Mouse (Mus musculus) limb, embryonic 13.5 days (tissue): Measurements from ENCODE around the gene Mlst8. TPM values are rescaled to one million over a fixed set of nuclear protein-coding genes. Genes with fewer than 3 reads are reported as not detected.

Experiments used
- ATAC-seq: fragments of 200-750 bp; cut with Nextera tagmentation; 2 replicates; pipeline ENCODE4 v1.8.0; 2017; ENCODE audit warnings: low read depth, moderate number of reproducible peaks, moderate TSS enrichment; ENCODE audit not compliant: low FRiP score
- H3K27ac ChIP-seq: fragments of 300-500 bp; sonication (generic); 2 replicates; pipeline ENCODE4 v1.5.1; 2015; ENCODE audit warnings: inconsistent platforms, mild to moderate bottlenecking, moderate library complexity
- H3K27me3 ChIP-seq: fragments of 300-500 bp; sonication (generic); 2 replicates; pipeline ENCODE4 v1.6.1; 2015; ENCODE audit warnings: mild to moderate bottlenecking, inconsistent platforms
- H3K36me3 ChIP-seq: fragments of 300-500 bp; sonication (generic); 2 replicates; pipeline ENCODE4 v1.6.1; 2015; ENCODE audit warnings: inconsistent platforms, mild to moderate bottlenecking, moderate library complexity
- H3K4me1 ChIP-seq: fragments of 300-500 bp; sonication (generic); 2 replicates; pipeline ENCODE4 v1.6.1; 2015; ENCODE audit warnings: inconsistent platforms
- H3K4me2 ChIP-seq: fragments of 300-500 bp; sonication (generic); replicated peaks from 2 replicates; pipeline ENCODE4 v1.6.1; 2015; ENCODE audit warnings: inconsistent platforms, mild to moderate bottlenecking, moderate library complexity
- H3K4me3 ChIP-seq: fragments of 300-500 bp; sonication (generic); 2 replicates; pipeline ENCODE4 v1.5.1; 2015; ENCODE audit warnings: moderate library complexity, mild to moderate bottlenecking, inconsistent platforms
- H3K9ac ChIP-seq: fragments of 300-500 bp; sonication (generic); 2 replicates; pipeline ENCODE4 v1.6.1; 2015; ENCODE audit warnings: mild to moderate bottlenecking, inconsistent platforms
- H3K9me3 ChIP-seq: fragments of 300-500 bp; sonication (generic); 2 replicates; pipeline ENCODE4 v1.6.1; 2016; ENCODE audit warnings: inconsistent platforms
- WGBS: fragments of 180-500 bp; shearing (Covaris S2); methylation state at CpG from one replicate; pipeline ENCODE4 v1.1.7; 2015; 5-methylcytosine and 5-hydroxymethylcytosine counted together
- polyA plus RNA-seq: library from polyadenylated mRNA; unstranded; fragments of >200 nt; fragmentation: Nextera tagmentation; extraction: Ambion mirVana; gene quantifications from 2 replicates; pipeline ENCODE4 v1.2.1, GENCODE M21; 2015

Mlst8 gene
- polyA plus RNA-seq, 1 experiment from 2014 or later = 35.6 TPM

- under 1% methylated on average over 67 of the region's 67 CpGs for WGBS
- Histone ChIP-seq H3K27ac (peak overlapping the region; percentile 95), H3K4me3 (peak overlapping the region; percentile 85), H3K9me3 (no peaks in the 10 kb centered on the region), H3K27me3 (no peaks in the 10 kb centered on the region), H3K9ac (peak overlapping the region; percentile 88), H3K36me3 (peaks cover 23% of the 10 kb centered on the region), H3K4me1 (peaks cover 17% of the 10 kb centered on the region), H3K4me2 (peak overlapping the region; percentile 78)
- peak; percentile 94 for ATAC-seq
Observed at GRCm38 (mm10) chr17:24454756-24455522, 23.9 kb downstream of the Mlst8 start.

GRCm38 (mm10) chr17:24454218-24454755 lies 24.6 kb downstream of the Mlst8 start:
- Histone ChIP-seq H3K27ac (peak overlapping the region; percentile 95), H3K4me1 (peaks cover 17% of the 10 kb centered on the region), H3K4me2 (peak overlapping the region; percentile 78), H3K36me3 (peaks cover 29% of the 10 kb centered on the region), H3K4me3 (peak overlapping the region; percentile 85), H3K9me3 (no peaks in the 10 kb centered on the region), H3K27me3 (no peaks in the 10 kb centered on the region), H3K9ac (peak overlapping the region; percentile 88)
- WGBS = 4% methylated on average over 14 of the region's 14 CpGs
- no peak for ATAC-seq

GRCm38 (mm10) chr17:24453372-24453771 lies 25.5 kb downstream of the Mlst8 start:
- Histone ChIP-seq H3K27ac (no peak overlapping the region), H3K4me3 (no peak overlapping the region; the same call in 1 of the 2 replicates), H3K4me1 (peaks cover 17% of the 10 kb centered on the region), H3K27me3 (no peaks in the 10 kb centered on the region), H3K9me3 (no peaks in the 10 kb centered on the region), H3K9ac (no peak overlapping the region), H3K4me2 (peak overlapping the region; percentile 78), H3K36me3 (peaks cover 38% of the 10 kb centered on the region)
- ATAC-seq = no peak
- 79% methylated on average over 2 of the region's 2 CpGs for WGBS

GRCm38 (mm10) chr17:24451220-24451619 lies 27.7 kb downstream of the Mlst8 start:
- 92% methylated on average over 6 of the region's 6 CpGs for WGBS
- Histone ChIP-seq H3K27ac (no peak overlapping the region), H3K9ac (no peak overlapping the region), H3K4me3 (no peak overlapping the region), H3K36me3 (peaks cover 60% of the 10 kb centered on the region), H3K9me3 (no peaks in the 10 kb centered on the region), H3K27me3 (no peaks in the 10 kb centered on the region), H3K4me1 (peaks cover 17% of the 10 kb centered on the region), H3K4me2 (no peak overlapping the region)
- no peak for ATAC-seq

GRCm38 (mm10) chr17:24449507-24449906 lies 29.4 kb downstream of the Mlst8 start:
- no peaks in the 10 kb centered on the region for H3K9me3 ChIP-seq
- no peaks in the 10 kb centered on the region for H3K27me3 ChIP-seq
- ATAC-seq = no peak
- H3K9ac ChIP-seq = no peak overlapping the region
- peaks cover 14% of the 10 kb centered on the region for H3K4me1 ChIP-seq
- no peak overlapping the region for H3K4me3 ChIP-seq
- WGBS = 86% methylated on average over 6 of the region's 6 CpGs
- H3K27ac ChIP-seq = no peak overlapping the region
- peaks cover 77% of the 10 kb centered on the region for H3K36me3 ChIP-seq
- no peak overlapping the region for H3K4me2 ChIP-seq

DNA sequence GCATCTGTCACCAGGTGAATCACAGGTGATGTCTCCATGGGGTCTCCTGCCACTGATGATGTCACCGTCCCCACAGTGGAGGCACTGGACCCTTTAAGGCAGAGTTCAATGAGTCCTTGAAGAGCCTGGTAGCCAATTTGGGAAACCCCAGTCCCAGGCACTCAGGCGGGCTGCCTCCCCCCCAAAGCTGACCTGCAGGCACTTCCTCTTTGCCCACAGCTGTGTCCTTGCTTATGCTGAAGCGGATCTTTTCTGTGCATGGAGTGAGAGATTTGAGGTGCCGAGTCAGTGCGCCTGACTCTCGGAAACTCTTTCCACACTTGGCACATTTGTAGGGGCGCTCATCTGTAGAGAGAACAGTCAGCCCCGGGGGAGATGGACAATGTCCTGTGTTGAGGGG lies 32.3 kb downstream of the Mlst8 start:
- Histone ChIP-seq H3K9me3 (no peaks in the 10 kb centered on the region), H3K4me3 (no peak overlapping the region), H3K4me2 (no peak overlapping the region), H3K27ac (no peak overlapping the region), H3K36me3 (peaks cover 95% of the 10 kb centered on the region), H3K9ac (no peak overlapping the region), H3K4me1 (no peaks in the 10 kb centered on the region), H3K27me3 (no peaks in the 10 kb centered on the region)
- ATAC-seq = no peak
- 92% methylated on average over 8 of the region's 8 CpGs for WGBS

DNA sequence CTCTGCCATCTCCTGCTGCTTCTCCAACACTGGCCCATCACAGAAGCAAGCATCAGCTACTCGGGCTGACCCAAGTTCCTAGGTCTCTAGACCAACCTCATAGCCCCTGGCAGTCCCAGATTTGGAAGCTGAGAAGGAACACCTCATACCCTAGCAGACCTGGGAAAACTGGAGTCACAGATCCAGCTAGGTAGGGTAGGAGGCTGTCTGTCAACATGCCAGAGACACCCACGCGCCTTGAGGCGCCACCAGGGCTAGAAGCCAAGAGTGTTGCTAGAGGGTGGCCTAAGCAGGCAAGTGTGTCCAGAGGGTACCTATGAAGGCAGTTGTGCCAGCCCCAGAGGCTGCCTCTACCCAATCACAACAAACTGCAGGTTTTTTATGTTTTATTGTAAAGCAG lies 35.5 kb downstream of the Mlst8 start:
- no peak for ATAC-seq
- 89% methylated on average over 4 of the region's 4 CpGs for WGBS
- H3K9ac ChIP-seq = no peak overlapping the region
- H3K4me1 ChIP-seq = no peaks in the 10 kb centered on the region
- H3K27ac ChIP-seq = no peak overlapping the region
- H3K27me3 ChIP-seq = no peaks in the 10 kb centered on the region
- no peak overlapping the region for H3K4me3 ChIP-seq
- H3K4me2 ChIP-seq = no peak overlapping the region
- H3K36me3 ChIP-seq = peaks cover 92% of the 10 kb centered on the region
- no peaks in the 10 kb centered on the region for H3K9me3 ChIP-seq

- no peak within 1 kb of the TSS for H3K4me2 ChIP-seq
- ATAC-seq = no peak
- no peak within 1 kb of the TSS for H3K9ac ChIP-seq
- H3K27me3 ChIP-seq = no peaks in the 10 kb centered on the region
- H3K4me3 ChIP-seq = no peak within 1 kb of the TSS
- no peak within 1 kb of the TSS for H3K27ac ChIP-seq
- H3K36me3 ChIP-seq = peaks cover 92% of the 10 kb centered on the region
- no peaks in the 10 kb centered on the region for H3K4me1 ChIP-seq
- H3K9me3 ChIP-seq = no peaks in the 10 kb centered on the region
- 85% methylated on average over 7 of the region's 7 CpGs for WGBS
Observed at GRCm38 (mm10) chr17:24442632-24443155, 36.2 kb downstream of the Mlst8 start, which contains the start of gene Dnase1l2. Gene Dnase1l2, minus strand, starts transcription at chr17:24443105.

GRCm38 (mm10) chr17:24442107-24442506 lies 36.8 kb downstream of the Mlst8 start:
- no peak overlapping the region for H3K9ac ChIP-seq
- H3K4me3 ChIP-seq = no peak overlapping the region
- WGBS = 92% methylated on average over 14 of the region's 14 CpGs
- no peaks in the 10 kb centered on the region for H3K4me1 ChIP-seq
- H3K36me3 ChIP-seq = peaks cover 91% of the 10 kb centered on the region
- no peak overlapping the region for H3K27ac ChIP-seq
- H3K9me3 ChIP-seq = no peaks in the 10 kb centered on the region
- no peak for ATAC-seq
- H3K4me2 ChIP-seq = no peak overlapping the region
- H3K27me3 ChIP-seq = no peaks in the 10 kb centered on the region

- Histone ChIP-seq H3K4me1 (no peaks in the 10 kb centered on the region), H3K36me3 (peaks cover 85% of the 10 kb centered on the region), H3K27ac (no peak overlapping the region), H3K9me3 (no peaks in the 10 kb centered on the region), H3K9ac (no peak overlapping the region), H3K4me2 (no peak overlapping the region), H3K27me3 (no peaks in the 10 kb centered on the region), H3K4me3 (no peak overlapping the region)
- WGBS = 54% methylated on average over 2 of the region's 2 CpGs
- ATAC-seq = no peak
Observed at GRCm38 (mm10) chr17:24441148-24441547, 37.7 kb downstream of the Mlst8 start.

- ATAC-seq = no peak
- WGBS = 90% methylated on average over 8 of the region's 8 CpGs
- peaks cover 84% of the 10 kb centered on the region for H3K36me3 ChIP-seq
Observed at GRCm38 (mm10) chr17:24440377-24440776, 38.5 kb downstream of the Mlst8 start.

GRCm38 (mm10) chr17:24437016-24437415 lies 41.9 kb downstream of the Mlst8 start:
- H3K27me3 ChIP-seq = no peaks in the 10 kb centered on the region
- no peaks in the 10 kb centered on the region for H3K9me3 ChIP-seq
- no peak overlapping the region for H3K4me3 ChIP-seq
- no peak overlapping the region for H3K4me2 ChIP-seq
- no peak overlapping the region for H3K9ac ChIP-seq
- no peak overlapping the region for H3K27ac ChIP-seq
- H3K4me1 ChIP-seq = no peaks in the 10 kb centered on the region
- peaks cover 78% of the 10 kb centered on the region for H3K36me3 ChIP-seq
- peak; percentile 54 for ATAC-seq
- 75% methylated on average over 5 of the region's 5 CpGs for WGBS

More at GRCm38 (mm10) chr17:24440377-24440776, 38.5 kb downstream of the Mlst8 start:
- H3K4me1 ChIP-seq = no peaks in the 10 kb centered on the region
- no peaks in the 10 kb centered on the region for H3K27me3 ChIP-seq
- H3K9ac ChIP-seq = no peak overlapping the region
- no peak overlapping the region for H3K27ac ChIP-seq
- H3K4me2 ChIP-seq = no peak overlapping the region
- no peak overlapping the region for H3K4me3 ChIP-seq
- H3K9me3 ChIP-seq = no peaks in the 10 kb centered on the region
